Mouse (Mus musculus): ENCODE data around the gene Ttyh3.

Gene Ttyh3

DNA sequence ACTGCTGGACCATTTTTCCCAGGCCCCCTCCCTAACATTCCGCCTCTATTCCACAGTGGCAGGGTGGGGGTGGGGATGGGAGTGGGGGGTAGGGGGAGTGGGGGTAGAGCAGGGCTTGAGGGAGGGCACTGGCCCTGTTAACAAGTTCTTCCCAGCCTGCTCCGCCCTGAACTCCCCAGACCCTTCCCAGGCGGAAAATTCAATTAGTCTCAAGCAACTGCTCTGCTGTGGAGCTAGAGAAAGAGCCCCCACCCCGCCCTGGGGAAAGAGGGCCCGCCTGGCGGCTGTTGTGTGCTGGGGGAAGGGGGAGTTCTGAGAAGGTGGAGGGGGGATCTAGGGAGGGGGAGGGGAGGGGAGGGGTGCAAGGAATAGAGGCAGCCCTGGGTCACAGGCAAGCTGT is 69.1 kb downstream of the Ttyh3 start:
- no peak for DNase-seq (ENCODE audit: low read depth, low spot score)

DNA sequence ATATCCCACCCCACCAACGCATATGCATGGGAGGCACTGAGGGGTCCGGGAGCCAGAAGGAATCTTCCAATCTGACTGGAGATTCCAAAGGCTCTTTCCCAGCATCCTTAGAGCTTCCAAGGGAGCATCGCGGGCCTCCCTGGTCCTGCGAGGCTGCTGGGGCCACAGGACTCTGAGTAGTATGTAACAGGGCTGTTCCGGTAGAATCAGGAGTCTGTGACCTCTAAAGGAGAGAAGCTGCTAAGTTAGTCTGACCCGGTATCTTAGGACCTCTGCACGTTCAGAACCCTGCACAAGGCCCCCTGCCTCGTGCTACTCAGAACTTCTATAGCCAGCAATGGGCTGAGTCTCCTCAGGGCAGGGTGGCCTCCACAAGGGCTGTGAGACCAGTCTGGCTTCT is 69.6 kb downstream of the Ttyh3 start:
- no peak for DNase-seq (ENCODE audit: low read depth, low spot score)

DNA sequence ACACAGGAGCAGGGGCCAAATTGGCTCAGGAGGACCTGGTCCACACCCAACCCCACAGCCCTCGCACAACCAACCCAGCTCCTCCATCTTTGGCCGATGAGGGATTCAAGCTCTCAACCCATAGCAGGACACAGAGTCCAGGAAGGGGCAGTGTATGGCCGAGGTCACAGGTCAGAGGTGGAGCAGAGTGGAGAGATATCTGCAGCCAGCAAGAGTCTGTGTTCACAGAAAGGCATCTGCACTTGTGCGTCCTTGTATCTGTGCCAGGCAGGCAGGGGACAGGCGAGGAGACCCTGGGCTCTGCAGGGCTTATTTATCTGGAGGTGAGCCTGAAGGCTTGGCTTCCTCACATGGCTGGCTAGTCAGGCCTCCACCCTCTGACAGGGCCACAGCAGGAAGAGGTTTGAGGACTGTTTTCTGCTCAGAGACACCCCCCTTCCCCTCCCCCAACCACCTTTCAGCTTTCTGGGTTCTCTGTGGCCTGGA is 73.4 kb downstream of the Ttyh3 start:
- DNase-seq (ENCODE audit: low read depth, low spot score), result no peak

DNA sequence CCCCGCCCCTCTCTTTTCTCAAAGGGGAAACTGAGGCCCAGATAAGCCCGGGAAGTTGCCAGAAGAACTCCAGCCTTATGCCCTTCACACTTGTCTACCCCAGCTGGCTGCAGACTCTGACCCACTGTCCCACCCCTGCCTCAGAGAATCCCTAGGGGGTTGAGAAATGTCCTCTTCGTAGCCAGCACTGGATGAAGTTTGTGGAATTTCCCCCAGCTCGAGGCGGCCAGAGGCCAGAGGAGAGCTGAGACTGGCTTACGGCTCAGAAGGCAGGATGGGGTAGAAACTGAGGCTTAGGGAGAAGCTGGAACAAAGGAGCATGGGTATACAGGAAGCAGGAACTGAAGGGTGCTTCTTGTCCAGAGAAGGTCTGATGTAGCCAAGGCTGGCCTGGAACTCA is 76.2 kb downstream of the Ttyh3 start:
- DNase-seq (ENCODE audit: low read depth, low spot score), result no peak

DNA sequence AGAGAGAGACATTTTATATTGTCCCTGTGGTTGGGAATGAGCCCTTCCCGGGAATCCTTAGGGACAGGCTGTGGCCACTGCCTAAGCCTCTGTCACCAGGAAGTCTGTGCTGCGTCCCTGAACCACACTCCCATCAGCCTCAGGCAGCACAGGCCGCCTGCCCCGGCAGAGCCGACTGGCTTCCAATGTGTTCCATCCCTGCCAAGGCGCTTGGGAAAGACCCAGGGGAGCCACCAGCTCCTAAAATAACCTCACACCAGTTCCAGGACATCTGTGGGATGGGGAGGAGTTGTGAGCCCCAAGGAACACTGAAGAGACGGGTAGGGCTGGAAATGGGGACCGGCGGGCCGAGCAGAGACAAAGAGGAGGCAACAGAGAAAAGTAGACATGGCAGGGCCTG is 77.2 kb downstream of the Ttyh3 start:
- DNase-seq (ENCODE audit: low read depth, low spot score), result no peak

DNA sequence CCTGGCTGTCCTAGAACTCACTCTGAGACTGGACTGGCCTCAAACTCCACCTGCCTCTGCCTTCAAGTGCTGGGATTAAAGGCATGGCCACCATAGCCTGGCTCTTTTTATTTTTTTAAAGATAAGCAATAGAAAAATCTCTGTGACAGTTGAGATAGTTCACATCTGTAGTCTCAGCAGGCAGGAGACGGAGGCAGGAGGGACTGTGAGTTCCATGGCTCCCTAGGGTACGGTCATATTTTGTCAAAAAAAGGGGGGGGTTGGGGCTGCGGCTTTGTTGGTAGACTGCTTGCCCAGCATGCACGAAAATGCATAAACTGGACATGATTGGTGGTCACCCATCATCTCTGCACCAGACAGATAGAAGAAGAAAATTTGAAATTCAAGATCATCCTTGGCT is 77.6 kb downstream of the Ttyh3 start:
- DNase-seq (ENCODE audit: low read depth, low spot score), result no peak
